Mouse (Mus musculus): Measurements from ENCODE around the gene Clec4g.
"Not testable (repeated sequence)": the region's sequence is repeated elsewhere in the genome, so short reads cannot be mapped to it uniquely, and the experiment has no call there.

The Clec4g gene

GRCm38 (mm10) chr8:3720551-3720950 is at the start of gene Clec4g:
Gene Clec4g, minus strand, starts transcription at chr8:3720651.
- DNase-seq: no peak

GRCm38 (mm10) chr8:3768641-3769040 is 48.2 kb upstream of the Clec4g start:
- not testable (repeated sequence) for DNase-seq

- no peak for DNase-seq
Measured at GRCm38 (mm10) chr8:3754261-3754850, 33.9 kb upstream of the Clec4g start.

GRCm38 (mm10) chr8:3748761-3749160 is 28.3 kb upstream of the Clec4g start, which contains the start of gene Cd209a:
Gene Cd209a, minus strand, starts transcription at chr8:3748984.
- no peak for DNase-seq

- DNase-seq: no peak
Measured at GRCm38 (mm10) chr8:3736947-3737346, 16.5 kb upstream of the Clec4g start.

GRCm38 (mm10) chr8:3735599-3735998 is 15.1 kb upstream of the Clec4g start:
- no peak for DNase-seq

- no peak for DNase-seq
Measured at GRCm38 (mm10) chr8:3734084-3734483, 13.6 kb upstream of the Clec4g start.

- no peak for DNase-seq
Measured at GRCm38 (mm10) chr8:3721041-3721440, 590 bp upstream of the Clec4g start.

GRCm38 (mm10) chr8:3718559-3718958 is 1.9 kb downstream of the Clec4g start:
- DNase-seq: peak; percentile 56 to 66

GRCm38 (mm10) chr8:3717321-3717954 is 3.0 kb downstream of the Clec4g start:
- DNase-seq: no peak

- no peak for DNase-seq
Measured at GRCm38 (mm10) chr8:3711646-3712045, 8.8 kb downstream of the Clec4g start.

- DNase-seq: no peak
Measured at GRCm38 (mm10) chr8:3710312-3710711, 10.1 kb downstream of the Clec4g start.

- DNase-seq: no peak
Measured at GRCm38 (mm10) chr8:3707611-3708010, 12.8 kb downstream of the Clec4g start.

GRCm38 (mm10) chr8:3705711-3706110 is 14.7 kb downstream of the Clec4g start:
- no peak for DNase-seq

GRCm38 (mm10) chr8:3701491-3701890 is 19.0 kb downstream of the Clec4g start:
- no peak for DNase-seq

GRCm38 (mm10) chr8:3694121-3694520 is 26.3 kb downstream of the Clec4g start, which contains the start of gene Fcer2a:
Gene Fcer2a, minus strand, starts transcription at chr8:3694175.
- DNase-seq: no peak

- DNase-seq: peak in 1 of 2 experiments; percentile 36
Measured at GRCm38 (mm10) chr8:3690774-3691173, 29.7 kb downstream of the Clec4g start.

GRCm38 (mm10) chr8:3687537-3687936 is 32.9 kb downstream of the Clec4g start:
- no peak for DNase-seq

- no peak for DNase-seq
Measured at GRCm38 (mm10) chr8:3685422-3685821, 35.0 kb downstream of the Clec4g start.

- DNase-seq: no peak
Measured at GRCm38 (mm10) chr8:3684530-3684929, 35.9 kb downstream of the Clec4g start.

GRCm38 (mm10) chr8:3683408-3684176 is 36.9 kb downstream of the Clec4g start:
- no peak for DNase-seq

- DNase-seq: no peak
Measured at GRCm38 (mm10) chr8:3682435-3682834, 38.0 kb downstream of the Clec4g start.

GRCm38 (mm10) chr8:3679656-3680055 is 40.8 kb downstream of the Clec4g start:
- no peak for DNase-seq

GRCm38 (mm10) chr8:3679236-3679635 is 41.2 kb downstream of the Clec4g start:
- no peak for DNase-seq

All from lung, adult 18-20 months (tissue).